Mouse (Mus musculus) ES-Bruce4 (cell line): Measurements from ENCODE around the gene Plekho2.

ENCODE experiments used
- CTCF ChIP-seq: IDR thresholded peaks from one replicate; pipeline ENCODE4 v1.8.1; 2011; ENCODE audit warnings: low read depth, low read length
- POLR2A ChIP-seq: IDR thresholded peaks from one replicate; pipeline ENCODE4 v1.8.1; 2011; ENCODE audit warnings: low read length; ENCODE audit not compliant: insufficient read depth

DNA sequence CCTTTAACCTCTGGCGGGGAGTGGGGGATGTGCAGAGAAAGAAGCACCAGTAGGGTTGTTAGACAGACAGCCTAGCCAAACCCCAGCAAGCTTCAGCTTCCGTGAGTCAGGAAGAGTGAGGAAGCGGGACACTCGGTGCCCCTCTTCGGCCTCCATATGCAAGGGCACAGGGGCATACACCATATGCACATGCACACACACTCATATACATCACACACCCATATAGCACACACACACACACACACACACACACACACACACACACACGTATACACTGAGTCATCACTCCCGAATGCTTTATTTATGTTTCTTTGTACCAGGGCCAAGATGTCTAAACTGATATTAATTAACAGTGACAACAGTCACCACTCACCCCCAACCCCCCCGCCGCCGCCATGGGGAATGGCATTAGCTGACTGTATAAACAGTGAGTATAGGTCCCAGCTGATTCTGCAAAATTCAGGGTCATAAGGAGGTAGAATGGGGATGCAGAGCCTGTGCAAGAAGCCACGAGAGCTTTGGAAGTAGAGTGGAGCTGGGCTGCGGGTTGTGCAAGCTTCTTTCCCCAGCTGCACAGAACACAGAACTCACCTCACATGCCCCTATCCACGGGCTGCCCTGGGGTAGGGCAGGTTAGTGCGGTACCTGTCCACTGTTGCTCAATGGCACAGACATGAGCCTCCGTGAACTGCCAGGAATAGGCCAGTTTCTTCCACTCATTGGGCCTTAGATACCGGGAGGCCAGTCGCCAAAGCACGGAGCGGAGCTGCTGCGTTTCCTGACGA is 76.9 kb downstream of the Plekho2 start:
- TF ChIP-seq POLR2A, result no peak
- no peak for TF ChIP-seq CTCF
